Mouse (Mus musculus): Measurements from ENCODE around the gene Pde4d. TPM values are rescaled to one million over a fixed set of nuclear protein-coding genes. Genes with fewer than 3 reads are reported as not detected.
A peak's percentile ranks its signal among the peaks of the same experiment; 100 is the strongest.

Pde4d gene
- polyA plus RNA-seq, 1 experiment from 2014 or later: 3.4 TPM

- in situ Hi-C loops (cut with MboI; ENCODE audit: low pct_unique_long_range_greater_than_20kb): loop anchor here (25.0 kb wide), 2 partner anchors 291 to 666 kb away; no protein-coding TSS in a partner anchor
- ATAC-seq: peak; percentile 81
- no peaks in the 10 kb centered on the region for H3K27me3 ChIP-seq
- DNase-seq (ENCODE audit: low read depth, low spot score): no peak
- CTCF ChIA-PET: interaction anchor here (1.6 to 8.1 kb wide), 2 partner anchors 25 to 130 kb away, joined by 3 to 70 read pairs; no protein-coding TSS in a partner anchor
- TF ChIP-seq CTCF (IDR thresholded peaks at IDR 0.05): peak; percentile 90
- POLR2A ChIA-PET: no interaction called here
Observed at GRCm38 (mm10) chr13:109902855-109903763, 1453.4 kb downstream of the Pde4d start.

GRCm38 (mm10) chr13:109903764-109904510 is 1454.2 kb downstream of the Pde4d start:
- DNase-seq (ENCODE audit: low read depth, low spot score) (no peak), ATAC-seq (no peak)
- in situ Hi-C loops (cut with MboI; ENCODE audit: low pct_unique_long_range_greater_than_20kb): loop anchor here (25.0 kb wide), 2 partner anchors 292 to 667 kb away; no protein-coding TSS in a partner anchor
- H3K27me3 ChIP-seq: no peaks in the 10 kb centered on the region
- POLR2A ChIA-PET: no interaction called here
- no peak for TF ChIP-seq CTCF (IDR thresholded peaks at IDR 0.05)
- CTCF ChIA-PET: interaction anchor here (8.1 kb wide), 1 partner anchor 131 kb away, joined by 70 read pairs; no protein-coding TSS in a partner anchor

- TF ChIP-seq CTCF (IDR thresholded peaks at IDR 0.05): no peak
- ChIA-PET CTCF (interaction anchor here (1.2 to 8.1 kb wide), 12 partner anchors 9 to 147 kb away, joined by 3 to 70 read pairs (median 5); no protein-coding TSS in a partner anchor), POLR2A (interaction anchor here (1.1 kb wide), 1 partner anchor 130 kb away, joined by 4 read pairs; no protein-coding TSS in a partner anchor)
- ATAC-seq (no peak), DNase-seq (ENCODE audit: low read depth, low spot score) (no peak)
- in situ Hi-C loops (cut with MboI; ENCODE audit: low pct_unique_long_range_greater_than_20kb): loop anchor here (5.0 to 25.0 kb wide), 4 partner anchors 84 to 669 kb away; no protein-coding TSS in a partner anchor
- no peaks in the 10 kb centered on the region for H3K27me3 ChIP-seq
Observed at GRCm38 (mm10) chr13:109906342-109906888, 1456.7 kb downstream of the Pde4d start.

- ChIA-PET CTCF (interaction anchor here (0.7 to 8.1 kb wide), 24 partner anchors 8 to 1536 kb away, joined by 3 to 70 read pairs (median 3); no protein-coding TSS in a partner anchor), POLR2A (interaction anchor here (1.1 kb wide), 1 partner anchor 131 kb away, joined by 4 read pairs; no protein-coding TSS in a partner anchor)
- in situ Hi-C loops (cut with MboI; ENCODE audit: low pct_unique_long_range_greater_than_20kb): loop anchor here (5.0 to 25.0 kb wide), 4 partner anchors 85 to 670 kb away; no protein-coding TSS in a partner anchor
- no peaks in the 10 kb centered on the region for H3K27me3 ChIP-seq
- DNase-seq (ENCODE audit: low read depth, low spot score) (no peak), ATAC-seq (peak; percentile 55)
- peak; percentile 91 for TF ChIP-seq CTCF (IDR thresholded peaks at IDR 0.05)
Observed at GRCm38 (mm10) chr13:109907634-109908033, 1457.9 kb downstream of the Pde4d start.

GRCm38 (mm10) chr13:109908386-109908785 is 1458.6 kb downstream of the Pde4d start:
- ATAC-seq (no peak), DNase-seq (ENCODE audit: low read depth, low spot score) (no peak)
- in situ Hi-C loops (cut with MboI; ENCODE audit: low pct_unique_long_range_greater_than_20kb): loop anchor here (5.0 to 25.0 kb wide), 4 partner anchors 86 to 671 kb away; no protein-coding TSS in a partner anchor
- TF ChIP-seq CTCF (IDR thresholded peaks at IDR 0.05): no peak
- POLR2A ChIA-PET: no interaction called here
- CTCF ChIA-PET: interaction anchor here (0.7 to 8.1 kb wide), 17 partner anchors 10 to 1537 kb away, joined by 3 to 70 read pairs (median 3); no protein-coding TSS in a partner anchor
- H3K27me3 ChIP-seq: no peaks in the 10 kb centered on the region

GRCm38 (mm10) chr13:109909111-109909510 is 1459.4 kb downstream of the Pde4d start:
- ChIA-PET POLR2A (no interaction called here), CTCF (interaction anchor here (1.3 to 8.1 kb wide), 2 partner anchors 9 to 136 kb away, joined by 3 to 70 read pairs; no protein-coding TSS in a partner anchor)
- no peak for TF ChIP-seq CTCF (IDR thresholded peaks at IDR 0.05)
- ATAC-seq: no peak
- no peak for DNase-seq (ENCODE audit: low read depth, low spot score)
- in situ Hi-C loops (cut with MboI; ENCODE audit: low pct_unique_long_range_greater_than_20kb): loop anchor here (5.0 to 25.0 kb wide), 4 partner anchors 87 to 672 kb away; no protein-coding TSS in a partner anchor
- no peaks in the 10 kb centered on the region for H3K27me3 ChIP-seq

- DNase-seq (ENCODE audit: low read depth, low spot score) (no peak), ATAC-seq (no peak)
- CTCF ChIA-PET: interaction anchor here (8.1 kb wide), 1 partner anchor 138 kb away, joined by 70 read pairs; no protein-coding TSS in a partner anchor
- in situ Hi-C loops (cut with MboI; ENCODE audit: low pct_unique_long_range_greater_than_20kb): loop anchor here (25.0 kb wide), 2 partner anchors 299 to 674 kb away; no protein-coding TSS in a partner anchor
- TF ChIP-seq CTCF (IDR thresholded peaks at IDR 0.05): no peak
- no peaks in the 10 kb centered on the region for H3K27me3 ChIP-seq
- POLR2A ChIA-PET: no interaction called here
Observed at GRCm38 (mm10) chr13:109910915-109911314, 1461.2 kb downstream of the Pde4d start.

- ChIA-PET POLR2A (no interaction called here), CTCF (interaction anchor here (1.6 to 1.8 kb wide), 2 partner anchors 9 to 136 kb away, joined by 6 to 7 read pairs; no protein-coding TSS in a partner anchor)
- H3K27me3 ChIP-seq: no peaks in the 10 kb centered on the region
- DNase-seq (ENCODE audit: low read depth, low spot score): no peak
- ATAC-seq: no peak
- TF ChIP-seq CTCF (IDR thresholded peaks at IDR 0.05): no peak
- in situ Hi-C loops (cut with MboI; ENCODE audit: low pct_unique_long_range_greater_than_20kb): loop anchor here (25.0 kb wide), 2 partner anchors 300 to 675 kb away; no protein-coding TSS in a partner anchor
Observed at GRCm38 (mm10) chr13:109912635-109913034, 1462.9 kb downstream of the Pde4d start.

- in situ Hi-C loops (cut with MboI; ENCODE audit: low pct_unique_long_range_greater_than_20kb): loop anchor here (25.0 kb wide), 2 partner anchors 302 to 677 kb away; no protein-coding TSS in a partner anchor
- ChIA-PET CTCF (interaction anchor here (1.3 to 1.8 kb wide), 2 partner anchors 8 to 154 kb away, joined by 3 to 4 read pairs; no protein-coding TSS in a partner anchor), POLR2A (no interaction called here)
- no peak for DNase-seq (ENCODE audit: low read depth, low spot score)
- TF ChIP-seq CTCF (IDR thresholded peaks at IDR 0.05): no peak
- H3K27me3 ChIP-seq: no peaks in the 10 kb centered on the region
- no peak for ATAC-seq
Observed at GRCm38 (mm10) chr13:109914246-109914645, 1464.5 kb downstream of the Pde4d start.

Data from Patski (cell line).